Mouse (Mus musculus): ENCODE data around the gene Clec12b.

DNA sequence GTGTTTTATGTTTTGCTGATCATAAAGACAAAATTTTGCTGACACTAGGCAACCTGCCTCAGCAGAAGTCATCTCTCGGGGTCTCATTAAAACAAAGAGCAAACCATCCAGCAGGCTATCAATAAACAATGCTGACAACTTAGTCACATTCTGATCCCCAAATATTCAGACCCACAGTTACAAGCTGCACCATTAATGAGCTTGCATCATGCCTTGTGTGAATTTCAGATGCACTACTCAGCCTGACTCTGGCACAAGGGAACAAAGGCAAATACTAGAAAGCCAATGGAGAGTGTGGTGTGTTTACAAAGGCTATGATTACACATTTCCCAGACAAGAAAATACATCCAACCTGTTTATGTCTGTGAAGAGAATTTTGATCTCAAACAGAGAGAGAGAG is 28.5 kb upstream of the Clec12b start:
- TF ChIP-seq CTCF (IDR thresholded peaks at IDR 0.05; ENCODE audit: borderline replicate concordance, control insufficient read depth, extremely low read depth, insufficient read depth, low read length, poor library complexity) (no peak), POLR2A (IDR thresholded peaks at IDR 0.05; ENCODE audit: control insufficient read depth, extremely low read depth, insufficient read depth, low read length, poor library complexity) (no peak)
